Mouse (Mus musculus): Measurements from ENCODE around the gene Map3k6. TPM values are rescaled to one million over a fixed set of nuclear protein-coding genes. Genes with fewer than 3 reads are reported as not detected.
A peak's percentile ranks its signal among the peaks of the same experiment; 100 is the strongest.

Gene Map3k6
- total RNA-seq, 2 experiments from 2014 or later: 15.9 to 38.8 TPM

DNA sequence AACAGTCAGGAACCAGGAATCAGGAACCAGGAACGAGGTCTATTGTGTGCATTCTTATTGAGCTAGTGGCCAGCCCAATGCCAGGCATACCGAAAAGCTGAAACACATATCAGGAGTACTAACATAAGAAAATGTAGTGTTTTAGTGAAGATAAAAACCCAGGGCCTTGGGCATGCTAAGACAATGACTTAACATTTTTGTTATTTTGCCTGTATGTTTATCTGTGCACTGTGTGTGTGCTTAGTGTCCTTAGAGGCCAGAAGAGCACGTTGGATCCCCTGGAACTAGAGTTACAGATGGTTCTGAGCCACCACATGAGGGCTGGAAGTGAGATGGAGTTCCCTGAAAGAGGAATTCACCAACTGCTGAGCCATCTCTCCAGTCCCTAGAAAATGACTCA lies 44.7 kb downstream of the Map3k6 start:
- DNase-seq: no peak

DNA sequence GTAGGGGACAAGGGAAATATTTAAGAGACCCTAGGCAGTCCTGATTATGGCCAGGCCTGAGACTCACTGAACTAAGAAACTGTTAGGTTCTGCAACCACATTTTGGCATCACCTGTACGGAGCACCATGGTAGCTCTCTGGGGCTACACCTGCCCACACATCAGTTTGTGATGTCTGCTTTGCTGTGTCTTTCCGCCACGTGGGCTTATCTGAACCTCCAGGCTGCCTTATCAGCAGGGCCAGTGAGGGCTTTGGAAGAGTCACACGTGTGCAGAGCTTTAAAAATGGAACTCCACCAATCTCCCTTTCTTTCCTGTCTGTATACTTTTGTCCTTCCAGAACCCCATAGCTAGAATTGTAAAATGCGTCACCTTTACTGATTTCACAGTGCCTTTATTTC lies 45.3 kb downstream of the Map3k6 start:
- DNase-seq: no peak

DNA sequence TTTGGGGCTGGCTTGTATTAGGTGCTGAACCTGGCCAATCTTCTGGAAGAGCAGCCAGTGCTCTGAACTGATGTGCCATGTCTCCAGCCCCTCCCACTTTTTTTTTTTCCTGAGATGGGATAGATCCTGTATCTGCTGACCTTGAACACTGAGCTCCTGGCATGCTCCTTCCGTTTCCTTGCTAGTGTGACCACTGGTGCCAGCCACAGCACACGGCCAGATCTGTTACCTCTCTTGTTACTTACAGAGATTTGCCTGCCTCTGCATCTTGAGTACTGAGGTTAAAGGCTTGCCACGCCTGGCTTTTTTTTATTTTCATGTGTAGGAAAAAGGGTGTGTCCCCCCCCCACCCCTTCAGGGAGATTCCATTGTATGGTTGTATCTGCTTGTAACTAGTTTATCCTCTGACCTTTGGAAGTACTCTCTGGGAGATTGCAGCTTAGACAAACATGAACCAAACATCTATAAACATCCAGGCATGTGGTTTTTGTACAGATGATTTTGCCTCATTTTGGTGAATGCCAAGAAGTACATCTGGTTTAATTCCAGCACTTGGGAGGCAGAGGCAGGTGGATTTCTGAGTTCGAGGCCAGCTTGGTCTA lies 46.0 kb downstream of the Map3k6 start:
- no peak for DNase-seq

DNA sequence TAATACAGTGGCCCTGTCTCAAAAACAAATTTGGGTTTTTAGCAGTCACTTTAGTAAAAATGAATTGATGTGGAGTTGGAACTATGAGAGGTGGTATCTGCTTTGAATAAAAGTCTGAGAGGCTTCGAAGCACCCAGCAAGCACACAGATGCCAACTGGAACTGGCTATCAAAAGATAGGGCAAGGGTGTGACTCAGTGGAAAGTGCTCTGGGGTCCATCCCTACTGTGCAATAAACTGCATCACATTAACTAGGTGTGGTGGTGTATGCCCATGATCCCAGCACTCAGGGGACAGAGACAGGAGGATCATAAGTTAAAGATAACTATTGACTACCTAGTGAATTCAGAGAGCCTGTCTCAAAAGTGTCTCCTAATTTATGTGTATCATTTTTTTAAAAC lies 50.6 kb downstream of the Map3k6 start:
- DNase-seq: no peak

DNA sequence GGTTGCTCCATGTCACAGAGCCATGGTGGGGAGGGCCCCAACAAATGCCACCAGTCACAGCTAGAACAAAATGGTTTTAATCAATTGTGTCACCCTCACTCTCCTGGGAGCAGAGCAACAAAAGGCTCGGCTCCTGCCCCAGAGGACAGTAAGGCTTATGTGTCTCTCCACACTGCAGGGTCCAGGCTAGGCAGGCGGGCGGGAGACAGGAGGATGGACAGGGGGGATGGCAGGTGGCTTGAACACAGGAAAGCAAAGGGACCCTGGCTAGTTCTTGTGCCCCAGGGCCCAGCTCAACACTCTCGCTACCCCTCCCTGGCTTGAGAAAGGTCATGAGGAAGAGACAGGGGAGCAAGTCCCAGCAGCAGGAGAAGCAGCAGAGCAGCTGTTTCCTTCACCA lies 51.8 kb downstream of the Map3k6 start:
- no peak for DNase-seq

DNA sequence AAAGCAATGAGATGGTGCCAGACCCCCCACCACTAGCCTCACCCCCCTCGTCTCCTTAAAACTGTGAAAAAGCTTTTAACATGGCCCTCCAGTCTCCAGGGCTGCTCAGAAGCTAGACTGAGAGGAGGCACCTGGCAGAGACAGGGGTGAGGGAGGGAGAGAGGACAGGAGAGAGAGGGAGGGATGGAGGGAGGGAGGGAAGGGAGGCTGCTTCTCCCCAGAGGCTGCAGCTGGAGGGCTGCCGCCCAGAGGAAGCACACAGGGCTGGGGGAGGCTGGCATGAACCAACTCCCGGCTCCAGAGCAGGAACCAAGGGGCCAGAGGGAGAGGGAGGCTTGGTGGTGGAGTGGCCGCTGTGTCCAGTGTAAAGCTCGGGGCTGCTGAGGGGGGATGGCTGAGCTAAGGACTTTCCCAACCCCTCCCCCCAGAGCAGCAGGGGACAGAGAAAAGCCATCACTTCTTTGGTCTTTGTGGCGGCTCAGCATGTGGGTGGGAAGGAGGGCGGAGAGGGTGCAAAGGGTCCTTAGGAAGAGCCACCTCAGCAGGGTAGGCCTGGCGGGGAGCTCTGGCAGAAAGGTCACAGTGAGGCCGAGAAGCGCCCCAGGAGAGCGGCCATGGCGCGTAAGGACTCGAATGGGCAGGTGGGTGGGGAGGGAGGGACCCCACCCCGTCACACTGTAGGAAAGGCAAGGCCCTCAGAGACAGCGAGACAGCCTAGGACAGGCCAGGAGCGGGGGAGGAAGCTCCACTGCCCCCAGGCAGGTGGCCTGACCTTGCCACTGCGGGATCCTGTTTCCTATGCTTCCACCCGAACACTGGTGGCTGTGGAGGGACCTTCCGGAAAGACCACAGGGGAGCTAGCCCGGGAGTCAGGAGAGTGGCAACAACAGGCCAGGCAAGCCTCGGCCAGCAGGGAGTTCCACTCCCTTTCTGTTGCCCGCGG lies 52.6 kb downstream of the Map3k6 start:
- DNase-seq: no peak

DNA sequence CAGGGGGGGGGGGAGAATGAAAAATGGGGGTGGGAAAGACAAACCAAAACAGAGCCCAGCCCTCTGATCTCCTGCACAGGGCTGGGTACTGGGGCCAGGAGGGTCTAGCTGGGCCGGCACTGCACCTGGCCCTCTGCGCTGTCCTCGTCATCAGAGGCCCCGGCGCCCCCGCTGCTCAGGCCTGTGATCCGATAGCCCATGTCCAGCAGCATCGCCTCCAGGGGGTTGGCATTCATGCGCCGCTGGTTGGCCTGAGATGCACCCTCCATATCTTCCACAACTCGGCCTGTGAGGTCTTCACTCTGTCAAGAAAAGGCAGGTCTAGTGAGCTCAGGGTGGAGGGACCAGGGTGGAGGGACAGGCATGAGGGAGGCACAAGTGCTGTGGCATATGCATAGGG lies 53.5 kb downstream of the Map3k6 start:
- DNase-seq: no peak

DNA sequence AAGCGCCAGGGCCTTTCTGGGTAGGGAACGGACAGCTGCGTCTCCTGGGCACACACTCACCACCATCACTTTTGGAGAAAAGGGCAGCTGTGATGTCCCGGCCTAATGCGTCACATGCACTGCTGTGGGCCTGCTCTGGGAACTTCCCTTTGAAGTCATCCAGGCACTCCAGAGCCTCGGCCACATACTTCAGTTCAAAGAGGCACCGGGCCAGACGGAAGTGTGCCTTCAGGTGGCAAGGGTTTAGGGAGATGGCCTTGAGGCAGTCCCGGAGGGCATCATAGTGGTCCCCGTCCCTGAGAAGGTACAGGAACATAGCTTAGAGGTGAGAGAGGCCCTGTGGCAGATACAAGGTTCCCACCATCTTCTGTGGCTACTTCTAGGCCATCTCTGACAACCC lies 56.7 kb downstream of the Map3k6 start:
- peak; percentile 22 to 41 for DNase-seq

DNA sequence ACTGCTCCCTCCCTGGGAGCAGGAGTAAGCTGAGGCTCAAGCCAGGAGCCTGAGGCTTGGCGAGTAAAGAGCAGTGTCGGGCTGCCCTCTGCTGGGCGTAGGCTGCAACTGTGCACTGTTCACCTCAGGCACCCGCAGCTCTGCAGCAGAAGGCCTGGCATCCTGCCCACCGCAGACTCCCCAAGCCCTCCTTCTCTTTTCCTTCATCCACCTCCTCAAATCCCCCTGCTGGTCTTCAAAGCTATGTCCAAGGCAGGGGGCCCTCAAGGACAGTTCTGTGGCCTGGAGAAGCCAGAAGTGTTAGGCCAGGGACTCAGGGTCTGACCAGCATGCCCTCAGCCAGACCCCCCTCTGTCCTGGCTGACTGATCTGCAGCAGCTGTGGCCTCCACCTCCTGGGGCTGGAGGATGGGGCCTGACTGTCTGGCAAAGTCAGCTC lies 57.2 kb downstream of the Map3k6 start:
- peak; percentile 83 to 89 for DNase-seq

DNA sequence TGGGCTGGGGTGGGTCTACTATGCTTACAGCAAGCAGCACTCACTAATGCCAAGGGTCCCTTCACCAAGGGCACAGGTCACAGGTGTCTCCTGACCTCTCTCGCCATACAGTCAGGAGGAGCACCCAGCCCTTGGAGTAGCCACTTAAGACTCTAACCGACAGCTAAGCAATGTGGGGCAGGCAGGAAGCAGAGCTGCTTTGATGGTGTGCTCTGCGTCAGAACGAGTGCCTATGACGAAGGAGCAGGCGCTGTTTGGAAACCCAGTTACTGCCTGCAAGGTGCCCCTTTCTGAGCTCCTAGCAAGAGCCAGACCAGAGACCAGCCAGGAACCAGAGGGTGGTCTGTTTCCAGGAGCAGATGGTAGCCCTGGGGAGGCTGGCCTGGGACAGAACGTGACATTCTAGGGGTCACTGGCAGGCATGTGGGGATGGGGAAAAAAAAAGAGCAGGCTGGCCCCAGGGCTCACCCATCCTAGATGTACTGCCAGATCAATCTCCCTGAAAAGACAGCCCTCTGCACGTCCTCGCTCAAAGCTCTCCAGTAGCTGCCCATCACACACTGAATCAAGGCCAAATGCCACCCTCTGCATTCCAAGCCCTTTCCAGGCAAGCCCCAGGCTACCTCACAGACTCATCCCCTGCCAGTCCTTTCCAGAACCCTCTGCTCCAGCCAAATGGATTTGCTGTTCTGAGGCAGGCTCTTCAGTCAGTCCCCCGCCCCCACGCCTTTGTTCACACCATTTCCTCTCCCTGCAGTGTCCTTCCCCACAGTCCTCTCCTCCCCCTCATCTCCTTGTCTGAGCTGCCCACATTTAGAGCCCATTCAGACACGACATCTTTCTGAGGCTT lies 58.1 kb downstream of the Map3k6 start:
- DNase-seq: peak; percentile 39 to 48

DNA sequence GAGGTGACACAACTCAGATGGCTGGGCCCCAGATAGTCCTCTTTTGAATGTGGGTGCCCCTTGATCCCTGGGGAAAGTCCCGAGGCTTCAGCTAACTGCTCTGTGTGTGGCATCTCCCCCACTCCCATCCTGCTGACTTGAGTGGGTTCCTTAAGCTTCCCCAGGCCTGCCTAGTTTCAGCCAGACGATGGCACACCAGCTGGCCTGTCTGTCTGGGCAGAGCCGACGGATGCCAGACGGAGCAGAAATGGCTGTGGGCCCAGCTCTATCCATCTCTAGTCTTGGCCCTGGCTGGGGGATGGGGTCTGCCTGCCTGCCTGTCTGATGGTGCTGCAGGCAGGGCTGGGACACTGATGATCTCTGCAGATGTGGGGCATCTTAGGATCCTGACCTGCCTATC lies 59.1 kb downstream of the Map3k6 start:
- DNase-seq: no peak

DNA sequence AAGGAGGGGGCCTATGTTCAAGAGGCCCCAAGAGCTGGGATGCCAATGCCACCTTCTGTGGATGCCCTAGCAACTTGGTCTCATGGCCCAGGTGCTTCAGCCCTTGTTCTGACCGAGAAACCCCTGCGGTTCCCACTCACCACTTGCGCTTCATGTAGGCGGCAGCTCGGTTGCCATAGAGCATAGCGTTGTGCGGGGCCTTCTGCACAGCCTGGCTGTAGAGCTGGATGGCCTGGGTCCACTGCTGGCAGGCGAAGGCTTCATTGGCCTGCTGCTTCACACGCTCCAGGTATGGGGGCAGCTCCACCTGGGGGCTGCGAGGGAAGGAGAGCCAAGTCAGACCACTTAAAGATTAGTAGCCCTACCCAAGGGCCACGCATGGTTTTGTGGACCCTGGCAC lies 59.8 kb downstream of the Map3k6 start:
- DNase-seq: no peak

DNA sequence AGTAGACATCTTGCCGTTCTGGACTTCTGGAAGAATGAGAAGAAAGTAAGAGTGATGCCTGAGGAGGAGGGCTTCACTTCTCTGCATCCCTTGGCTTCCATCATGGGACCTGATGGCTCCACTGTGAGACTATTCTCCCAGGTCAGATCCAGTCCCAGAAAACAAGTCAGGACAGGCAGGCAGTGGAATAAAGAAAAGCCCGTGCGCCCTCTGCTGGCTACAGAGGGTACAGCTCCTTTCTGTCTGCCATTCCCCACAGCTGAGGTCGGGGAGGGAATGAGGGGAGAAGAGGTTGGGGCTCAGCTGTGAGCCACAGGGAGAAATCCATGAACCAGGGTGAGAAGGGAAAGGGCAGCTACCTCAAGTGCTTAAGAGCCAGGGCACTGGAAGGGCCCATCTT lies 61.2 kb downstream of the Map3k6 start:
- DNase-seq: peak; percentile 66 to 77

Small RNA genes lying within 50 kb of the gene (microRNA-seq; reads per million reads assigned to microRNA genes)
- 0.75 reads per million for gene Mir7017

Other genes with a start within 250 kb of the Map3k6 start
- 10 to 100 TPM; 63.7 to 74.1 TPM for gene Ahdc1, start 229.6 kb upstream of the Map3k6 start, total RNA-seq (2021)
- gene Wasf2, start 110.3 kb upstream of the Map3k6 start, total RNA-seq (2021): 100 to 1,000 TPM; 122 to 132 TPM
- 1 to 10 TPM in 1 of 2 experiments, under 1 TPM in 1; 0.79 to 1.1 TPM for gene Cd164l2, start 28.7 kb upstream of the Map3k6 start, total RNA-seq (2021)
- under 1 TPM; 0.63 to 0.89 TPM for gene Gpr3, start 28.3 kb upstream of the Map3k6 start, total RNA-seq (2021)
- 1 to 10 TPM; 1.4 to 1.5 TPM for gene Sytl1, start 22.3 kb downstream of the Map3k6 start, total RNA-seq (2021)
- gene Tmem222, start 37.0 kb downstream of the Map3k6 start, total RNA-seq (2021): 10 to 100 TPM; 64.0 to 74.4 TPM
- gene Wdtc1, start 112.7 kb downstream of the Map3k6 start, total RNA-seq (2021): 10 to 100 TPM; 44.6 to 63.8 TPM
- gene Slc9a1, start 128.9 kb downstream of the Map3k6 start, total RNA-seq (2021): 10 to 100 TPM; 48.6 to 54.2 TPM
- 1 to 10 TPM; 1.0 to 3.5 TPM for gene Tent5b, start 239.3 kb downstream of the Map3k6 start, total RNA-seq (2021)

Measured in adrenal gland, postnatal 36 days (tissue).